ENCODE assay signal across 9 mouse cellular contexts in the genomic region with DNA sequence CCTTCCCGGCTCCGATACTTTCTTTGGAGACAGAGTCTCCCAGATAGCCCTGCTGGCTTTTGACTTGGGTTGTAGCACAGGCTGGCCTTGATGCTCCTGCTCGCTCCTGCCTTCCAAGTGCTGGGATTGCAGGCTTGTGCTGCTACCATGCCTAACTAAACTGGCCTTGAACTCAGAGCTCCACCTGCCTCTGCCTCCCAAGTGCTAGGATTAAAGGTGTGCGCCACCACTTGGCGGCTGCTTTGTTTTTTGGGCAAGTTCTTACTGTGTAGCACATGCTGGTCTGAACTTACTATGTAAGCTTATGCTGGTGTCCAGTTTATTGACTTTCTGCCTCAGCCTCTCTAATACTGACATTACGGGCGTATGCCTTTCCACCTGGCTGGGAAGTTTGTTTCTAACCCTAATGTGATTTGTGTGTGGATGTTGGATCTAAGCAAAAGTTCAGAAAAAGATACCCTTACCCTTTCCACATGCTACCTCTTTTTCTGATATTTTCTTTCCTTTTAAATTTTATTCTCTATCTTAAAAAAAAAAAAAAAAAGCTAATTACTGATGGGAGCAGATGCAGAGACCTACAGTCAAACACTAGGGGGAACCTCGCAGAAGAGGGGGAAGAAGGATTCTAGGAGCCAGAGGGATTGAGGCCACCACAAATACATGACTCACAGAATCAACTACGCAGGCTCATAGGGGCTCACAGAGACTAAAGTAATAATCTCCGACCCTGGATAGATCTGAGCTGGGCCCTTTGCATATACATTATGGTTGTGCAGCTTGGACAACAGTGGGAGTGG. TPM values are rescaled to one million over a fixed set of nuclear protein-coding genes. Genes with fewer than 3 reads are reported as not detected.
DNase-seq lines count a peak whose midpoint lies in the region; ATAC-seq and TF ChIP-seq lines count a peak whose summit lies in the region.
"Had no signal": no experiment of that assay in that cellular context is flagged by ENCODE, and none has a peak within 500 bp of the region (broad histone marks: within the 10 kb centered on the region; RNA-seq: fewer than 3 reads in every experiment).

No protein-coding gene starts in this region.

- WGBS in midbrain, embryonic 16.5 days = 93% methylated on average over 10 of the region's 10 CpGs

- no peak for ATAC-seq in midbrain, embryonic 16.5 days

- no peak overlapping the region; the same call in 1 of the 2 replicates for H3K4me3 ChIP-seq in layer of hippocampus, adult 2 months
- peak overlapping the region; percentile 83 for H3K4me3 ChIP-seq in bone marrow macrophage, adult 2 months (ENCODE audit: insufficient read depth, low read length)
- H3K4me3 ChIP-seq in midbrain, embryonic 16.5 days (ENCODE audit: low read depth, low read length) = no peak overlapping the region

- TF ChIP-seq CTCF in layer of hippocampus, adult 2 months (conservative IDR thresholded peaks at IDR 0.05) = peak; percentile 43
- TF ChIP-seq CTCF in bone marrow macrophage, adult 2 months (IDR thresholded peaks at IDR 0.05; ENCODE audit: low read depth, low read length) = no peak

- no peaks in the 10 kb centered on the region for H3K9me3 ChIP-seq in midbrain, embryonic 16.5 days (replicated peaks; ENCODE audit: control insufficient read depth, low read length, poor library complexity, severe bottlenecking)

- H3K36me3 ChIP-seq in midbrain, embryonic 16.5 days (ENCODE audit: control insufficient read depth, insufficient read depth, low read length) = peaks cover 13% of the 10 kb centered on the region

- H3K27ac ChIP-seq in layer of hippocampus, adult 2 months = no peak overlapping the region
- no peak overlapping the region for H3K27ac ChIP-seq in bone marrow macrophage, adult 2 months (ENCODE audit: insufficient read depth, low read depth, low read length)
- no peak overlapping the region for H3K27ac ChIP-seq in midbrain, embryonic 16.5 days (ENCODE audit: low read length)

- intact Hi-C loops in left cerebral cortex, postnatal 14 days (cut with DNase I) = no loop called here

- no peak for TF ChIP-seq POLR2A in bone marrow macrophage, adult 2 months (IDR thresholded peaks at IDR 0.05; ENCODE audit: borderline replicate concordance, low read depth, low read length)

- DNase-seq in layer of hippocampus, adult 2 months (ENCODE audit: low spot score in 2 of 2) = no peak
- no peak for DNase-seq in layer of hippocampus, postnatal 14 days (ENCODE audit: low spot score in 2 of 2)
- DNase-seq in induced T-regulatory cell, adult 2 months (ENCODE audit: low read depth) = peak; percentile 22
- no peak for DNase-seq in cerebellum, adult 9-10 months
- no peak for DNase-seq in left cerebral cortex, postnatal 14 days (ENCODE audit: low spot score in 2 of 2)
- DNase-seq in kidney, adult 9 months = no peak
- DNase-seq: kidney, adult 11 months had no signal

- H3K4me1 ChIP-seq in bone marrow macrophage, adult 2 months (ENCODE audit: control insufficient read depth, insufficient read depth, low read length) = peaks cover 17% of the 10 kb centered on the region
- H3K4me1 ChIP-seq in midbrain, embryonic 16.5 days (ENCODE audit: control insufficient read depth, insufficient read depth, low read length) = peaks cover 32% of the 10 kb centered on the region

- H3K4me2 ChIP-seq in midbrain, embryonic 16.5 days (ENCODE audit: low read length) = peak overlapping the region; percentile 75; the same call in 1 of the 2 replicates

- no peak overlapping the region for H3K9ac ChIP-seq in midbrain, embryonic 16.5 days (ENCODE audit: low read depth, low read length)

- no peaks in the 10 kb centered on the region for H3K27me3 ChIP-seq in midbrain, embryonic 16.5 days (ENCODE audit: control insufficient read depth, insufficient read depth, low read depth, low read length)

RNA-seq across cellular contexts. Expression of a gene that starts 1.8 kb away (rescaled TPM):
- total RNA-seq in layer of hippocampus, adult 2 months (2021) = 10 to 100 TPM; 11.8 to 13.1 TPM
- total RNA-seq in layer of hippocampus, postnatal 14 days (2021) = 10 to 100 TPM; 15.7 to 17.3 TPM
- polyA plus RNA-seq in bone marrow macrophage, adult 2 months (2012; ENCODE audit: insufficient read depth, insufficient read length, missing spikeins) = 17.1 and 22.1 TPM in 2 replicates
- 25.9 and 28.0 TPM in 2 replicates for polyA plus RNA-seq in midbrain, embryonic 16.5 days (2015; fragmentation: Nextera tagmentation; extraction: Ambion mirVana)
- 10 to 100 TPM; 13.4 to 13.9 TPM for total RNA-seq in left cerebral cortex, postnatal 14 days (2021)

RNA-seq across cellular contexts. Expression of a gene that starts 1.8 kb away (rescaled TPM):
- total RNA-seq in layer of hippocampus, adult 2 months (2021) = 10 to 100 TPM; 82.4 to 91.1 TPM
- total RNA-seq in layer of hippocampus, postnatal 14 days (2021) = 100 to 1,000 TPM in 1 of 2 experiments, 10 to 100 TPM in 1; 96.3 to 102 TPM
- polyA plus RNA-seq in bone marrow macrophage, adult 2 months (2012; ENCODE audit: insufficient read depth, insufficient read length, missing spikeins) = 117 and 120 TPM in 2 replicates
- polyA plus RNA-seq in midbrain, embryonic 16.5 days (2015; fragmentation: Nextera tagmentation; extraction: Ambion mirVana) = 72.3 and 75.3 TPM in 2 replicates
- total RNA-seq in left cerebral cortex, postnatal 14 days (2021) = 100 to 1,000 TPM in 1 of 2 experiments, 10 to 100 TPM in 1; 99.8 to 104 TPM

RNA-seq across cellular contexts. Expression of a gene that starts 11.0 kb away (rescaled TPM):
- 1 to 10 TPM; 1.4 to 1.6 TPM for total RNA-seq in layer of hippocampus, adult 2 months (2021)
- total RNA-seq in layer of hippocampus, postnatal 14 days (2021) = 1 to 10 TPM in 1 of 2 experiments, under 1 TPM in 1; 0.43 to 1.3 TPM
- 0.67 TPM in 1 of 2 replicates, not detected in the other for polyA plus RNA-seq in bone marrow macrophage, adult 2 months (2012; ENCODE audit: insufficient read depth, insufficient read length, missing spikeins)
- 0.21 and 0.26 TPM in 2 replicates for polyA plus RNA-seq in midbrain, embryonic 16.5 days (2015; fragmentation: Nextera tagmentation; extraction: Ambion mirVana)
- under 1 TPM; 0.68 to 0.93 TPM for total RNA-seq in left cerebral cortex, postnatal 14 days (2021)

RNA-seq across cellular contexts. Expression of a gene that starts 14.0 kb away (rescaled TPM):
- under 1 TPM in 1 of 2 experiments, not detected in 1; 0.22 TPM for total RNA-seq in layer of hippocampus, adult 2 months (2021)
- total RNA-seq in layer of hippocampus, postnatal 14 days (2021) = under 1 TPM; 0.30 to 0.38 TPM
- polyA plus RNA-seq in bone marrow macrophage, adult 2 months (2012; ENCODE audit: insufficient read depth, insufficient read length, missing spikeins) = 0.15 and 0.25 TPM in 2 replicates
- 0.51 and 0.59 TPM in 2 replicates for polyA plus RNA-seq in midbrain, embryonic 16.5 days (2015; fragmentation: Nextera tagmentation; extraction: Ambion mirVana)
- under 1 TPM; 0.22 to 0.42 TPM for total RNA-seq in left cerebral cortex, postnatal 14 days (2021)

RNA-seq across cellular contexts. Expression of a gene that starts 18.5 kb away (rescaled TPM):
- total RNA-seq in layer of hippocampus, adult 2 months (2021) = not detected
- under 1 TPM; 0.46 to 0.55 TPM for total RNA-seq in layer of hippocampus, postnatal 14 days (2021)
- 1.5 and 1.7 TPM in 2 replicates for polyA plus RNA-seq in bone marrow macrophage, adult 2 months (2012; ENCODE audit: insufficient read depth, insufficient read length, missing spikeins)
- polyA plus RNA-seq in midbrain, embryonic 16.5 days (2015; fragmentation: Nextera tagmentation; extraction: Ambion mirVana) = 0.50 and 0.60 TPM in 2 replicates
- total RNA-seq in left cerebral cortex, postnatal 14 days (2021) = under 1 TPM; 0.24 to 0.40 TPM
